Mouse (Mus musculus): Measurements from ENCODE around the gene Antxr2. TPM values are rescaled to one million over a fixed set of nuclear protein-coding genes. Genes with fewer than 3 reads are reported as not detected.

Antxr2 gene
- polyA plus RNA-seq, 1 experiment from 2014 or later: 9.3 TPM

- H3K9ac ChIP-seq (ENCODE audit: low read length): no peak overlapping the region
- TF ChIP-seq CTCF (IDR thresholded peaks at IDR 0.05; ENCODE audit: low read depth): no peak
- no peak for TF ChIP-seq EP300 (optimal IDR thresholded peaks at IDR 0.05)
- H3K4me2 ChIP-seq (replicated peaks; ENCODE audit: low read depth): no peak overlapping the region
- no peaks in the 10 kb centered on the region for H3K9me3 ChIP-seq (ENCODE audit: control insufficient read depth, low read length)
- H3K27ac ChIP-seq (replicated peaks): no peak overlapping the region
- H3K36me3 ChIP-seq (ENCODE audit: control insufficient read depth, insufficient read depth, low read length): no peaks in the 10 kb centered on the region
- H3K4me1 ChIP-seq (replicated peaks; ENCODE audit: control insufficient read depth, insufficient read depth): no peaks in the 10 kb centered on the region
- H3K27me3 ChIP-seq (ENCODE audit: control insufficient read depth, insufficient read depth, low read length): no peaks in the 10 kb centered on the region
- WGBS: 78% methylated on average over 5 of the region's 5 CpGs
- DNase-seq (ENCODE audit: low spot score) (no peak), ATAC-seq (ENCODE audit: low FRiP score, low TSS enrichment) (no peak)
- H3K4me3 ChIP-seq (ENCODE audit: low read depth, low read length): no peak overlapping the region
These were observed 76.6 kb downstream of the Antxr2 start for GRCm38 (mm10) chr5:97954193-97954772.

- TF ChIP-seq EP300 (optimal IDR thresholded peaks at IDR 0.05) (no peak), CTCF (IDR thresholded peaks at IDR 0.05; ENCODE audit: low read depth) (no peak)
- ATAC-seq (ENCODE audit: low FRiP score, low TSS enrichment): no peak
- no peak overlapping the region for H3K4me3 ChIP-seq (ENCODE audit: low read depth, low read length)
- H3K27ac ChIP-seq (replicated peaks): no peak overlapping the region
- no peaks in the 10 kb centered on the region for H3K9me3 ChIP-seq (ENCODE audit: control insufficient read depth, low read length)
- H3K9ac ChIP-seq (ENCODE audit: low read length): no peak overlapping the region
- H3K4me1 ChIP-seq (replicated peaks; ENCODE audit: control insufficient read depth, insufficient read depth): no peaks in the 10 kb centered on the region
- no peak for DNase-seq (ENCODE audit: low spot score)
- H3K27me3 ChIP-seq (ENCODE audit: control insufficient read depth, insufficient read depth, low read length): no peaks in the 10 kb centered on the region
- 50% methylated on average over 11 of the region's 11 CpGs for WGBS
- H3K36me3 ChIP-seq (ENCODE audit: control insufficient read depth, insufficient read depth, low read length): no peaks in the 10 kb centered on the region
- no peak overlapping the region for H3K4me2 ChIP-seq (replicated peaks; ENCODE audit: low read depth)
These were observed 77.5 kb downstream of the Antxr2 start for GRCm38 (mm10) chr5:97953241-97953920.

- Histone ChIP-seq H3K4me1 (replicated peaks; ENCODE audit: control insufficient read depth, insufficient read depth) (no peaks in the 10 kb centered on the region), H3K27me3 (ENCODE audit: control insufficient read depth, insufficient read depth, low read length) (no peaks in the 10 kb centered on the region), H3K4me3 (ENCODE audit: low read depth, low read length) (no peak overlapping the region), H3K9ac (ENCODE audit: low read length) (no peak overlapping the region), H3K9me3 (ENCODE audit: control insufficient read depth, low read length) (no peaks in the 10 kb centered on the region), H3K27ac (replicated peaks) (no peak overlapping the region), H3K36me3 (ENCODE audit: control insufficient read depth, insufficient read depth, low read length) (0 out of 2 replicates have a peak, but pooled peaks cover 4% of the 10 kb centered on the region), H3K4me2 (replicated peaks; ENCODE audit: low read depth) (no peak overlapping the region)
- ATAC-seq (ENCODE audit: low FRiP score, low TSS enrichment) (no peak), DNase-seq (ENCODE audit: low spot score) (no peak)
- TF ChIP-seq EP300 (optimal IDR thresholded peaks at IDR 0.05) (no peak), CTCF (IDR thresholded peaks at IDR 0.05; ENCODE audit: low read depth) (no peak; the same call in 1 of the 2 replicates)
- 78% methylated on average over 3 of the region's 3 CpGs for WGBS
These were observed 83.6 kb downstream of the Antxr2 start for GRCm38 (mm10) chr5:97947261-97947660.

DNA sequence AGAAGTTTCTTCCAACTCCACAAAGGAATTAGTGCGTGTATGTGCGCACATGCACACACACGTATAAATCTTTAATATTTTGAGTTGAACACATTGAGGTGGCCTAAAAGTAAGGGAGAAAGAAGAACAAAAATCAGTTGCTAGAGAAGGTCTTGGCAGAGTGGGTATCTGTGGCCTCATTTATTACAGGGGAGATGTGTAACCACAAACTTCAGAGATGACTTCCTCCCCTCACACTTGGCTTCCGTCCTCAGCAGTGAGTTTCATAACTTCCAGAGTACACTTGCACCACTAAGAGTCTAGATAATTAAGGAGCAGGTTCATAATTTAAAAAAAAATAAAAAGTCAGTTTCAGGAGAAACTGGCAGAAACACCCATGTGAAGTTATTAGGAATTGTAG lies 84.6 kb downstream of the Antxr2 start:
- H3K36me3 ChIP-seq (ENCODE audit: control insufficient read depth, insufficient read depth, low read length): 0 out of 2 replicates have a peak, but pooled peaks cover 4% of the 10 kb centered on the region
- no peak overlapping the region for H3K9ac ChIP-seq (ENCODE audit: low read length)
- TF ChIP-seq CTCF (IDR thresholded peaks at IDR 0.05; ENCODE audit: low read depth) (no peak), EP300 (optimal IDR thresholded peaks at IDR 0.05) (no peak)
- no peak for DNase-seq (ENCODE audit: low spot score)
- H3K27me3 ChIP-seq (ENCODE audit: control insufficient read depth, insufficient read depth, low read length): no peaks in the 10 kb centered on the region
- H3K4me1 ChIP-seq (replicated peaks; ENCODE audit: control insufficient read depth, insufficient read depth): no peaks in the 10 kb centered on the region
- no peak overlapping the region for H3K4me2 ChIP-seq (replicated peaks; ENCODE audit: low read depth)
- WGBS: 71% methylated on average over 4 of the region's 4 CpGs
- ATAC-seq (ENCODE audit: low FRiP score, low TSS enrichment): no peak
- H3K27ac ChIP-seq (replicated peaks): no peak overlapping the region
- H3K4me3 ChIP-seq (ENCODE audit: low read depth, low read length): no peak overlapping the region
- no peaks in the 10 kb centered on the region for H3K9me3 ChIP-seq (ENCODE audit: control insufficient read depth, low read length)

DNA sequence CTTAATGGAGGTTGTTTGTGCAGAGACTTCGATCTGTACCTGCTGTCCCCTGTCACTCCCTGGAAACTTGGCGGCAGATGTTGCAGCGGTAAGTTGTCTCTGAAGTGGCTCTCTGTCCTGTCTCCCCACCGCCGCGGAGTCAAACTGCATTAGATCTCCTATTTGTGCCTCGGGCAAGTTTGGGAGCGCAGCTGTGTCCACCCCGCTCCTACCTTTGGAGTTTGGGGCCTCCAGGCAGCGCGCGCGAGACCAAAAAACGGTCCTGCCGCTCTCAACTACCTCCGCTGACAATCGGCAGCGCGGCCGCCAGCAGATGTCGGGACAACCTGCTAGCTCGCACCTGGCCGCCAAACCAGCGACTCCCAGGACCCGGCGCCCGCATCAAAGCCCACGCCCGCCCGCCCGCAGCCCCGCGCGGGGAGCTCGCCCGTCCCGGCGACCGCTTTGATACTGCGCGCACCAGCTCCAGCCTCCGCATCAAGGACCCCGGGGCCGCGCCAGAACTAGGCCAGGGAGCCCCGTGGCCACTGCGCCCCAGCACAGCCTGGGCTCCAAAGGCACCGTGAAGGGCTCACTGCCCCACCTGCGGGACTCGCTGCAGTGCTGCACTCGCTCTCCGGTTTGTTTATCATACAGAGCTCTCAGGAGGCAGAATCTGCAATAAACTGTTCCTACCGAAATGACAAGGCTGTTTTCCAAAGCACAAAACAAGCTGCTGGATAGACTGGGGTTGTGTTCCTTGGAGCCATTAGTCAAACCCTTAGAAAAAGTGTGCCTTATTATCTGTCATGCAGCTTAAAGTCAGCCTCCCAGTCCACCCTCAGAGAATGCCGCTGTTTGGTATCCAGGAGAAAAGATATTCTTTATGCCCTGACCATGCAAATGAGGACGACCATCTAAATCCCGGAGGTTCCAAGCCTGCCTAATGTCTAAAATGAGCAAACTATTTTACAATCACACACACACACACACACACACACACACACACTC lies 95.4 kb downstream of the Antxr2 start:
- Histone ChIP-seq H3K9me3 (ENCODE audit: control insufficient read depth, low read length) (no peaks in the 10 kb centered on the region), H3K36me3 (ENCODE audit: control insufficient read depth, insufficient read depth, low read length) (no peaks in the 10 kb centered on the region), H3K27me3 (ENCODE audit: control insufficient read depth, insufficient read depth, low read length) (no peaks in the 10 kb centered on the region), H3K9ac (ENCODE audit: low read length) (peak overlapping the region; percentile 48; the same call in 1 of the 2 replicates), H3K4me2 (replicated peaks; ENCODE audit: low read depth) (peak overlapping the region; percentile 74), H3K27ac (replicated peaks) (no peak overlapping the region), H3K4me3 (ENCODE audit: low read depth, low read length) (peak overlapping the region; percentile 43), H3K4me1 (replicated peaks; ENCODE audit: control insufficient read depth, insufficient read depth) (no peaks in the 10 kb centered on the region)
- DNase-seq (ENCODE audit: low spot score) (peak; percentile 42), ATAC-seq (ENCODE audit: low FRiP score, low TSS enrichment) (peak; percentile 73)
- TF ChIP-seq EP300 (optimal IDR thresholded peaks at IDR 0.05) (no peak), CTCF (IDR thresholded peaks at IDR 0.05; ENCODE audit: low read depth) (peak; percentile 56)
- WGBS: 10% methylated on average over 56 of the region's 56 CpGs
